Mouse (Mus musculus) bone marrow macrophage, adult 2 months (primary cell): ENCODE results near the gene Tmie. TPM values are rescaled to one million over a fixed set of nuclear protein-coding genes. Genes with fewer than 3 reads are reported as not detected.

ENCODE experiments used
- H3K27ac ChIP-seq: 2 replicates; pipeline ENCODE4 v1.5.1; 2012; ENCODE audit warnings: low read depth, low read length; ENCODE audit not compliant: insufficient read depth
- H3K4me1 ChIP-seq: 2 replicates; pipeline ENCODE4 v1.6.1; 2012; ENCODE audit warnings: low read length; ENCODE audit not compliant: control insufficient read depth, insufficient read depth
- H3K4me3 ChIP-seq: 2 replicates; pipeline ENCODE4 v1.5.1; 2012; ENCODE audit warnings: mild to moderate bottlenecking, low read length, moderate library complexity; ENCODE audit not compliant: insufficient read depth
- CTCF ChIP-seq: IDR thresholded peaks from 2 replicates; pipeline ENCODE4 v1.5.1; 2012; ENCODE audit warnings: low read depth, mild to moderate bottlenecking, low read length, moderate library complexity
- POLR2A ChIP-seq: IDR thresholded peaks from 2 replicates; pipeline ENCODE4 v1.6.1; 2012; ENCODE audit warnings: mild to moderate bottlenecking, low read depth, low read length, borderline replicate concordance
- polyA plus RNA-seq: library from polyadenylated mRNA; stranded (reverse); fragments of >200 nt; gene quantifications from 2 replicates; pipeline ENCODE4 v1.2.4, GENCODE M21; 2012; ENCODE audit not compliant: missing spikeins, insufficient read depth, insufficient read length

Gene Tmie
- polyA plus RNA-seq, result not detected in 2 replicates

- Histone ChIP-seq H3K27ac (no peak within 1 kb of the TSS), H3K4me3 (peak within 1 kb of the TSS; percentile 85), H3K4me1 (peaks cover 29% of the 10 kb centered on the region)
- no peak for TF ChIP-seq CTCF
- TF ChIP-seq POLR2A, result no peak
Measured at GRCm38 (mm10) chr9:110879998-110880561, at the start of gene Tmie. Gene Tmie (minus strand): TSS chr9:110880113.

GRCm38 (mm10) chr9:110922759-110923158, 42.8 kb upstream of the Tmie start:
- Histone ChIP-seq H3K27ac (no peak overlapping the region), H3K4me3 (no peak overlapping the region), H3K4me1 (no peaks in the 10 kb centered on the region)
- TF ChIP-seq POLR2A (no peak), CTCF (peak; percentile 94)

GRCm38 (mm10) chr9:110920665-110921419, 40.9 kb upstream of the Tmie start:
- H3K4me3 ChIP-seq, result no peak overlapping the region
- H3K27ac ChIP-seq, result no peak overlapping the region
- TF ChIP-seq CTCF (no peak), POLR2A (no peak)
- H3K4me1 ChIP-seq, result no peaks in the 10 kb centered on the region

- H3K4me1 ChIP-seq, result no peaks in the 10 kb centered on the region
- no peak within 1 kb of the TSS for H3K4me3 ChIP-seq
- no peak within 1 kb of the TSS for H3K27ac ChIP-seq
- TF ChIP-seq CTCF, result no peak
- no peak for TF ChIP-seq POLR2A
Measured at GRCm38 (mm10) chr9:110916786-110917185, 36.9 kb upstream of the Tmie start, which contains the start of gene Fam240a. Gene Fam240a (minus strand): TSS chr9:110916861.

- Histone ChIP-seq H3K4me3 (no peak overlapping the region), H3K27ac (no peak overlapping the region), H3K4me1 (no peaks in the 10 kb centered on the region)
- TF ChIP-seq CTCF (no peak), POLR2A (no peak)
Measured at GRCm38 (mm10) chr9:110915466-110915865, 35.6 kb upstream of the Tmie start.

GRCm38 (mm10) chr9:110914631-110915236, 34.8 kb upstream of the Tmie start:
- H3K4me1 ChIP-seq, result peaks cover under 1% of the 10 kb centered on the region; the same call in 1 of the 2 replicates
- TF ChIP-seq POLR2A (no peak), CTCF (no peak)
- no peak overlapping the region for H3K27ac ChIP-seq
- H3K4me3 ChIP-seq, result no peak overlapping the region

GRCm38 (mm10) chr9:110909371-110909967, 29.6 kb upstream of the Tmie start:
- Histone ChIP-seq H3K4me1 (peaks cover 3% of the 10 kb centered on the region; the same call in 1 of the 2 replicates), H3K27ac (no peak overlapping the region), H3K4me3 (no peak overlapping the region)
- TF ChIP-seq POLR2A (no peak), CTCF (no peak)

- H3K27ac ChIP-seq, result no peak overlapping the region
- no peak overlapping the region for H3K4me3 ChIP-seq
- peaks cover 3% of the 10 kb centered on the region; the same call in 1 of the 2 replicates for H3K4me1 ChIP-seq
- TF ChIP-seq POLR2A (no peak), CTCF (no peak)
Measured at GRCm38 (mm10) chr9:110908631-110909016, 28.7 kb upstream of the Tmie start.

GRCm38 (mm10) chr9:110907838-110908630, 28.1 kb upstream of the Tmie start:
- H3K4me1 ChIP-seq, result peaks cover 3% of the 10 kb centered on the region; the same call in 1 of the 2 replicates
- TF ChIP-seq POLR2A, result no peak
- no peak for TF ChIP-seq CTCF
- H3K4me3 ChIP-seq, result no peak overlapping the region
- no peak overlapping the region for H3K27ac ChIP-seq
